Mouse (Mus musculus) embryo, embryonic 10 days (tissue): Measurements from ENCODE around the gene E4f1.
"Not testable (repeated sequence)": the region's sequence is repeated elsewhere in the genome, so short reads cannot be mapped to it uniquely, and the experiment has no call there.

Experiments used
- DNase-seq: peaks from one replicate; pipeline ENCODE4 v3.0.0-alpha.2; 2015; ENCODE audit warnings: low spot score

The E4f1 gene

DNA sequence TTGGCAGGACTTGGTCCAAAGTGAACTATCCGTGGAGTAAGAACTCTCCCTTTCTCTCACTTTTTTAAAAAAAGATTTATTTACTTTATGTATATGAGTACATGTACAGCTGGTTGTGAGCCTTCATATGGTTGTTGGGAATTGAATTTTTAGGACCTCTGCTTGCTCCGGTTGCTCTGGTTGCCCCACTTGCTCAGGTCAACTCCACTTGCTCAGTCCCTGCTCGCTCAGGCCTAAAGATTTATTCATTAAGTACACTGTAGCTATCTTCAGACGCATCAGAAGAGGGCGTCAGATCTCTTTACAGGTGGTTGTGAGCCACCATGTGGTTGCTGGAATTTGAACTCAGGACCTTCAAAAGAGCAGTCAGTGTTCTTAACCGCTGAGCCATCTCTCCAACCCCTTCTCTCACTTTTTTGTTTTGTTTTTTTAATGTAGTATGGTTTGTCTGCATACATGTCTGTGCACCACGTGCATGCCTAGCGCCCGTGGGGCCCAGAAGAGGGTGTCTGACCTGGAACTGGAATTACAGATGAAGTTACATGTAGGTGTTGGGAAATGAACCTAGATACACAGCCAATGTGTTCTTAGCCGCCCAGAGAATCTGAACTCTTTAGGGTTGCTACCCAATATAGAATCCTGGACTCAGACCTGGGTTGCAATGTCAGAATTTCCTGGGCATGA lies 14.4 kb downstream of the E4f1 start:
- DNase-seq, result not testable (repeated sequence)

DNA sequence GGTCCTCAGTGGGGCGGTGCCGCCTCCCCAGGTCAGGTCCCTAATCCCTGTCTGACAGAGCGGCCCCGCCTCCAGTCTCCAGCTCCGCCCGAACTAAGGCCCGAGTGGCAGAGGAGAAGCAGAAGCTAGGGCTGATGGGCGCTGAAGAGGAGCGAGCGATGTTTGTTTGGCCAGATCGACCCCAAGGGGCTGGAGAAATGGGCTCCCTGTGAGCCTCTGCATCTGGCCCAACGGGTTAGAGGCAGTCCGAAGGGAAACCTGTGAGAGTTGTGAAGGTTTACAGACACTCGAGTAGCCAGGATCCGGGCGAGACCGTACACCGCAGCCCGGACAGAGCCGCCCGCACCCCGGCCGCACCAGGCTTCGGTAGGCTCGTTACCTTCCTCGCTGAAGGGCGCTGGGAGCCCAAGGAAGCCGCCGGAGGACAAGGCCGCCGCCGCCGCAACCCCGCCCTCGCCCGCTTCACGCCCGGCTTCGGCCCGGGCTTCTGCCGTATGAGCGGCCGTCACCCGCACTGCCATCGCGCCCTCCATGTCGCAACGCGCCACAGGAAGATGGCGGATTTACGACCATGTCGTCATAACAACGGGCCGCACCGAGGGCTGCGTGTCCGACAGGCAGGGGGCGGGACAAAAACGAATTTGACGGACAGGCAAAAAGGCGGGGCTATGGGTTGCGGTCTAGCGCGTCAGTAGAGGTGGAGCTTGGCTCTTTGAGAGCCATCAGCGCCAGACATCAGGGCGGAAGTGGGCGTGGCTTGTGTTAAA lies 15.2 kb downstream of the E4f1 start:
- peak; percentile 100 for DNase-seq

DNA sequence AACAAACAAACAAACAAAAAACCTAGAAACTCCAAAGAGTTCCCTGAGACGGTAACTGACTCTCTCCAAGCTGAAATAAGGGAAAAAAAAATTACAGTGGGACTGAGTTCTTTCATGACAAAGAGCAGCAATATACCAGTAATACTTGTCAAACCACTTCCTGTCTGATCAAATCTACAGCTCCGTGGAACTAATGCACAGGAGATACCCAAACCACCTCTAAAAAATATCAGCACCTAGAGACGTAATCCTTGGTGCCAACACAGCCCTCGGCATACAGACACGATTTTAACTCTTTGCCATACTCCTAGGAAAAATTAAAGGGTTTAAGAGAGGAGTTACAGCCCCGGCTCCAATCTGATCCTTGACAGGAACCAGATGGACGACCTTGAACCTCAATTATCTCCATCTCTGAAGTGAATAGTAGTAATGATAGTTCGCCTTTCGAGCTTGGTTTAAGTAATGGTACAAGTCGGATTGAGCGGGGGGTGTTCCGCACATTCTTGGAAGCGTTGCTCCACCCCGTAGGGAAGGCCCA lies 15.8 kb downstream of the E4f1 start:
- no peak for DNase-seq

DNA sequence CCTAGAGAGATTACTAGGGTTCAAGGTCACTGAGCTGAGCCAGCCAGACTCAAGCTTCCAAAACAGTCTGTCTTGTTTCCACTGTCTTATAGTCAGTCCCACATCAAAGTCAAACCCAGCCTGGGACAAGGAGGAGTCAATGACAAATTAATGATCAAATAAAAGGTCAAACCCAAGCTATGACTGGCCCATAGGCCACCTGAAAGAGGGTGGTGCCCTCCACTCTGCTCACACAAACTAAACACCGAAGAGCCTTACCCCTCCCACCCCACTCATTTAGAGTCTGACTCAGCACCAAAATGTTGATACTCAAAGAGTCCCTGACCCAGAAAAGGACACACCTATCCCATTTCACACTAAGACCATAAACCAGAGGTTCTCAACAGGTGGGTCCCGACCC lies 16.7 kb downstream of the E4f1 start:
- no peak for DNase-seq

DNA sequence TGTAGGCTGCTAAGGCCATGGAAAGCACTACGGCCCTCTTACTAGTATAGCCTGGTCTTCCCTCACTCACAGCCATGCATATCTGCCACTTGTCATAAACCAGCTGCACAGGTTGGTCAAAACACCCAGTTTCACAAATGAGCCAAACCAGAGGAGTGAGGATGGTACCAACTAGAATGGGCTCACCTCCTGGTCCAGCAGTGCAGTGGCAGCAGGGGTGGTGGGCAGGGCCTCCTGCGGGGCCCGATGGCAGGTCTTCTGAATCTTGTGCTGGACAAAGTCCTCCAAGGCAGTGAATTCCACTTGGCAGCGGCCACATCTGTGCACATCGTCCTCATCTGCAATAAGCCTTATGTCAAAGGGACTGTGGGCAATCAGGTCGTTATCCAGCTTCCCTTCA lies 18.9 kb downstream of the E4f1 start:
- no peak for DNase-seq

DNA sequence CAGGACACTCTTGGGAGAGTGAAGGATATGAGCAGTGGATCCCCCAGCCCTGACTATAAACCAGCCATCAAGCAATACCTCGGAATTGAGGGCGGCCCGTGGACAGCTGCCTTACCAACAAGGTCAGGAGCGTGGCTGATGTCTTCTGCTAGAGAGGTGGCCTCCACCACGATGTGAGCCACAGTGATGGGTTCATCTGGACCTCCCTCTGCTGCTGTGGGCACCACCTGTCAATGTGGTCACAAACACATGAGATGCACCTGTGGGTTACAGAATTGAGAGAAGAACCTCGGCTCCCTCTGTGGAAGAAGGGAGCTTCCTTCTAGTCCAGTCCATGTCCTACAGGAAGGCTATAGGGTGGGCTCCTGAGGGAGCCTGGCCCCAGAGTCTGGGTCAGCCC lies 20.6 kb downstream of the E4f1 start:
- no peak for DNase-seq

DNA sequence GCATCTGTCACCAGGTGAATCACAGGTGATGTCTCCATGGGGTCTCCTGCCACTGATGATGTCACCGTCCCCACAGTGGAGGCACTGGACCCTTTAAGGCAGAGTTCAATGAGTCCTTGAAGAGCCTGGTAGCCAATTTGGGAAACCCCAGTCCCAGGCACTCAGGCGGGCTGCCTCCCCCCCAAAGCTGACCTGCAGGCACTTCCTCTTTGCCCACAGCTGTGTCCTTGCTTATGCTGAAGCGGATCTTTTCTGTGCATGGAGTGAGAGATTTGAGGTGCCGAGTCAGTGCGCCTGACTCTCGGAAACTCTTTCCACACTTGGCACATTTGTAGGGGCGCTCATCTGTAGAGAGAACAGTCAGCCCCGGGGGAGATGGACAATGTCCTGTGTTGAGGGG lies 23.5 kb downstream of the E4f1 start:
- no peak for DNase-seq

DNA sequence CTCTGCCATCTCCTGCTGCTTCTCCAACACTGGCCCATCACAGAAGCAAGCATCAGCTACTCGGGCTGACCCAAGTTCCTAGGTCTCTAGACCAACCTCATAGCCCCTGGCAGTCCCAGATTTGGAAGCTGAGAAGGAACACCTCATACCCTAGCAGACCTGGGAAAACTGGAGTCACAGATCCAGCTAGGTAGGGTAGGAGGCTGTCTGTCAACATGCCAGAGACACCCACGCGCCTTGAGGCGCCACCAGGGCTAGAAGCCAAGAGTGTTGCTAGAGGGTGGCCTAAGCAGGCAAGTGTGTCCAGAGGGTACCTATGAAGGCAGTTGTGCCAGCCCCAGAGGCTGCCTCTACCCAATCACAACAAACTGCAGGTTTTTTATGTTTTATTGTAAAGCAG lies 26.7 kb downstream of the E4f1 start:
- no peak for DNase-seq

DNA sequence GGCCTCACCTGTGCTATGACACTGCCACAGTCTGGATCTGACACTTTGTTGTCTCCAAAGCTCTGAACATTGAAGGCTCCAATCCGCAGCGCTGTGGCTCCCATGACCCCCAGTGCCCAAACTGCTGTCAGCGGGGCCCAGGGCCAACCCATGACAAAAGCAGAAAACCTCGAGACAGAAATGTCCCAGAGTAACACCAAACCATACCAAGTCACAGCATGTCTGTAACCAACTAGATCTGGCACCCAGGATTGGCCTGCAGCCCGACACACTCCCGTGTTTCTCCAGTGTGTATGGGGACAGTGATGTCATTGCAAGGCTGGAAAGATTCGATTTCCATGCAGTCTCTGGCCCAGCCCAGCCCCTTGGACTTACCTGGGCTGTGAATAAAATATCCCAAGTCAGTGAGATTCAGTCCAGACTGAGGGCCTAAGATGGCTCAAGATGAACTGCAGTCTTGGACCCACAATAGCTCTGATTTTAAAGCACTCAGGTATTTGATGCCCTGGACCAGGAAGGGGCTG lies 27.4 kb downstream of the E4f1 start, which contains the start of gene Dnase1l2:
Gene Dnase1l2 (minus strand): TSS at position 474 of the 524 bp plus-strand sequence.
- DNase-seq, result no peak

DNA sequence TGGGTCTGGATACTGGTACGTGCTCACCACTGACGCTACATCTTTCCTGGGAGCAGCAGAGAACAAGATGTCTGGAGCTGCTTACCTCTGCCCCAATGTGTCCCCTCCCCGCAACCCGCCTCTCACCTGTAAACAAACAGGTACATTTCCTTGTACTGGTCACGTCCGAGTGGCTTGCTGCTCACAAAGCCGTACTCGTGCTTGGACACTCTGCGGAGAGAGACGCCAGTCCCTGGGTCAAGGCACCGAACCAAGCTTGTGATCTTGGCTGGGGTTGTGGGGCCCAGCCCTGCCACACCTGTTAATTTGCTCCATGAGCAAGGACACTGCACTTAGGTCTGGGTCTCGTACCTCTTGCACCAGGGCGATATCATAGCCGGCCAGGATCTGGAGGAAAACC lies 28.0 kb downstream of the E4f1 start:
- no peak for DNase-seq

DNA sequence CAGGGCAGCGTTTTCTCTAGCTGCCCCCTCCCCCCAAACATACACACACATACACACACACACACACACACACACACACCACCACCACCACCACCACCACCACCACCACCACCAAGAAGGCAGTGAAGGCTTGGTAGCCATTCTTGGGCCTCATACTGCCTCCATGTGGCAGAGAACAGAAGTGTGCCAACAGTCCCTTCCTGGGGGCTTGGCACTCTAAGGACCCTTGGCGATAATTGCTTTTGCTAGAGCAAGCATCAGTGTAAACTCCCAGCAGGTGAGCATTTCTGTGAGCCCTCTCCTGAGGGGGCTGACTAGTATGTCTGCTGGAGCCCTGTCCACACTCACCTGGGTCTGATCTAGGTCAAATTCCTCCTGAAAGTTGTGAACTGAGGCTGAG lies 29.0 kb downstream of the E4f1 start:
- DNase-seq, result peak; percentile 21

DNA sequence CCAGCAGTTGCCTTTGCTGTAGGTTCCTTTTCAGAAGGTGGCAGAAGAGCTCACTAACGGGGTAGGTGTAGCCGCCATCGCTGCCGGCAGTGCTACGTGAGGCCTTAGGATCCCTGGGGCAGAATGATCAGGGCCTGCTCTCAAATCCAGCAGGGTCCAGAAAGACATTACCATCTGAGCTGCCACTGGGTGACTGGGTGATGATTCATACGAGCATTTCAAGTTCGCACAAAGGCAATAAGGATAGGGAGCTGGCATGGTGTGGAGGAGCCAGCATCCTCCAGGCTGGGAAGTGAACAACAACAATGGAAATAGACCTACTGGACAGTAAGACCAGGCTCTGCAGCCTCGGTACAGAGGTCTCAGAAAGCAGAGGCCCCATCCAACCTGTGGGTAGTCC lies 29.7 kb downstream of the E4f1 start:
- no peak for DNase-seq

DNA sequence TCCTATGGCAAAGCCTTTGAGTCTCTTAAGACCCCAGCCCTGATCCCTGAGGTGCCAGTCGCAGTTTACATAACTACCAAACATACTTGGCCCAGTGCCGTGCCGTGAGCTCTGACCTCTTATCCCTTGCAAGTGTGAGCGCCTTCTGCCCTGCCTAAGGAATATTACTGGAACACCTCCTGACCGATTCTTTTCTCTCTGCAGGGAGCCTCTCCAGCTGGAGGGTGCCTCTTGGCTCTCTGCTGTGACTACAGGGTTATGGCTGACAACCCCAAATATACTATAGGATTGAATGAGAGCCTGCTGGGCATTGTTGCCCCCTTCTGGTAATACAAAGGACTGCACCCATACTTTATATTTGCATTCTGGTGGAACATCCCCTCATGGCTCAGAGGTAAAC lies 33.1 kb downstream of the E4f1 start:
- peak; percentile 28 for DNase-seq

DNA sequence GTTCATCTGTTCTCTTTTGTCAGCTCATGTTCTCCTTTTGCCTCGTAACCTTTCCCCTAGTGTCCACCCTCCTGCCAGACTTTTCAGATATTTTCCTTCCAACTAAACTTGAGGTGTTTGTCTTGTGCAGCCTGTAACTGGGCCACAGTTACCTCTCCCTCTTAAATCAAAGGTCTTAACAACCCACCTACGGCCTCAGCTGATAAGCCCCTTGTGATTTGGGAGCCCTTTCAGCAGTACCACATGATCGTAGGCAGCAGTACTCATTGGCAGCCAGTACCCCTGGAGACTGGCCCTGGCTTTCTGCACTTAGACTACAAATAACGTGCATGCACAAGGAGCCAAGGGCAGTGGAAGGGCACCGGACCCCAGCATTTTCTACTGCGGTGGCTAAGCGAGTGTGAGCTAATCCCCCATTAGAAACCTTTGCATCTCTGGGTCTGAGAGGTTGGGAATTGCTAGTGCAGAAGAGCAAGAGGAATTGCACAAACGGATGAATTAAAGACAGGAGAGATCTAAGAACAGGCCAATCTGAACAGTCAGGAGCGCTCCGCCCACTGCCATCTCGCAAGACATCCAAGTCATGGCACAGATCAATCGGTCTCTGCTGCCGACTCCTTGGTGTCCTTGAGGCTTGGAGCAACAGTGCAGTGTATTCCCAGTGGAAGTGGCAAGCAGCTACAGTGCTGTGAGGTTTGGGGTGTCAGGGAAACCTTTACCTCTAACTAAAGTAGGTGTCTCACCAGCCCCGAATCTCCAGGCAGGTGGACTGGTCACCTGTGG lies 40.7 kb downstream of the E4f1 start:
- DNase-seq, result no peak

DNA sequence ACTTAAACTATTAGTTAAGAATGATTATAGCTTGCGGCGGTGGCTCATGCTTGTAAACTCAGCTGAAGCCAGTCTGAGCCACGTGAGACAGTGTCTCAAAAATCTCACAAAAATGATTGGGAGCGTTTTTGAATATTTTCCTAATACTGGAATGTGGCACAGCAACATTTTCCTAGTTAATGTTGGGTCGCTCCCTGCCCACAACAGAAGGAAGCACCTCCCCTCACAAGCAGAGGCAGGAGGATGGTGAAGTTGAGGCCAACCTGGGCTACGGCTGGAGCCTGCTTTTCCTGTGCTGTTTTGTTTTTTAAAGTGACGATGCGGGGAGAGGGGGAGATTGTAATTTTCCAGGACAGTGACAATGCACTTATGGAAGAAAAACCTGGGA lies 42.9 kb downstream of the E4f1 start:
- peak; percentile 30 for DNase-seq

DNA sequence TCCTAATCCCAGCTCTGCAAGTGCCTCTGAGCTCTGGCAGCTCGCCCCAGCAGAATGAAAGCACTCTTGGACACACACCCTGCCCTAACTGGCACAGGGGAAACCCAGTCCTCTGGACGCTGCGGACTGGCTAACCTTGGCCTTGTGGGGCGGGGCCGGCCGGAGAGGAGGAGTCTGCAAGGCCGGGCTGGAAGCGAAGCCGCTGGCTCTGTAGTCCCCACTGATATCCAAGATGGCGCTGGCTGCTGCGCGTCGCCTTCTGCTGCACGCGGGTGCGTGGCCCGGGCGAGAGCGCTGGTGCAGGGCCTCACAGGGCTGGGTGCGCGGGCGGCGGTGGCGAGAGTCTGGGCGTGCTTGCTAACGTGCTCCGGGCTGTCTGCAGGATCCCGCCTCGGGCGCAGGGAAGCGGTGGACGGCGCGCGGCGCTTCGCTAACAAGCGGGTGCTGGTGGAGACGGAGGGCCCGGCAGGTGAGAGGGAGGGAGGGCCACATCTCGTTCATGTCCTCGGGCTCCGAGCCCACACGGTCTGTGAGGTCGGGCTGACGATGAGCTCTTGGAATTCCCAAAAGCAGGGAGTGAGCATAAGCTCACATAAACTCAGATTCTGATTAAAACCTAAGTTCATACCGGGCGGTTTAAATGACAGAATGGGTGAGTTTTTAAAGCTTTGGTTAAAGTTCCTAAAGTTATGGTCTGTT lies 43.5 kb downstream of the E4f1 start, which contains the start of gene Eci1:
Gene Eci1 (plus strand): TSS at position 171 of the 699 bp plus-strand sequence.
- peak; percentile 95 for DNase-seq

DNA sequence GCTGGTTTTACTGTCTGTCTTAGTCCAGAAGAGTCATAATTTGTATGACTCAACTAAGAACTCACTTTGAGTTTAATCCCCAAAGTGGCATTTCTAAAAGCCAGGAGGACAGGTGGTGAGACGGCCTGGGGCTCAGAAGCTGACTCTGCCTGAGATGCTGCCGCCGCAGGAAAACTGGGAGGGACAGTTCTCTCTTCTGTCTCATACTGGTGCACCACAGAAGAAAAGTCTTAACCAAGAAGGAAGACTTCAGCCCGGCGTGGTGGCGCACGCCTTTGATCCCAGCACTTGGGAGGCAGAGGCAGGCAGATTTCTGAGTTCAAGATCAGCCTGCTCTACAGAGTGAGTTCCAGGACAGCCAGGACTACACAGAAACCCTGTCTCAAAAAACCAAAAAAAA lies 44.2 kb downstream of the E4f1 start:
- DNase-seq, result no peak

DNA sequence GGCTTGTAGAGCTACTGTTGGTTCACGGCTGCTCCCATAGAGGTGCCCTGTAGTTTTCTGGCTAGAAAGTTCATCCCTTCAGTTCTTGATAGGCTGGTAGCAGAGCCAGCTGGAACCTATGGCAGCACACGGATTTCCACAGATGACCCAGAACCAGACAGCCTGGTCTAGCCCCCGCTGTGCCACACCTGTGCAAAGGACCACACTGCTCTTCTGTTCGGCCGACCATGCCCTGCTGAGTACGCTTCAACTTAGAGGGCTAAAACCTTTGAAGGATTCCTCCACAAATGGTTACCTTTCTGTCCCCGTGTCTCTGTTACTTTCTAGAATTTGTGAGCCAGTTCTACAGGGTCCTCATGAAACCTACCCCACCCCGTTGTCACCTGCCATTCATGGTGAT lies 44.8 kb downstream of the E4f1 start:
- DNase-seq, result not testable (repeated sequence)

DNA sequence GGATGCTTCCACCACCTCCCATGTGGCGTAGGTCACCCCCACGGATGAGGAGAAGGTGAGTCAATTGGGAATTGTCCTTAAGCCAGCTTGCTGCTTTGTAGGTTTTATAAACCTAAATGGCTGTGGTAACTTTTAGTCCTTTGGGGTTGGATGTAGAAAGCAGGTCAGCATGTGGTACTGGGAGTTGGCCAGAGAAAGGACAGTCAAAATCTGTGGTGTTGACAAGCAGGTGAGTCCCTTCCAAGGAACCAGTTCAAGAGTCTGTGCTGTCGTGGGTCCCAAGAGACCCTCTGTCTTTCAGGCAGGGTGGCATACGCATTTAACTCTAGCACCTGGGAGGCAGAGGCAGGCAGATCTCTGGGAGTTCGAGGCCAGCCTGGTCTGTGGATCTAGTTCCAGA lies 45.6 kb downstream of the E4f1 start:
- no peak for DNase-seq

DNA sequence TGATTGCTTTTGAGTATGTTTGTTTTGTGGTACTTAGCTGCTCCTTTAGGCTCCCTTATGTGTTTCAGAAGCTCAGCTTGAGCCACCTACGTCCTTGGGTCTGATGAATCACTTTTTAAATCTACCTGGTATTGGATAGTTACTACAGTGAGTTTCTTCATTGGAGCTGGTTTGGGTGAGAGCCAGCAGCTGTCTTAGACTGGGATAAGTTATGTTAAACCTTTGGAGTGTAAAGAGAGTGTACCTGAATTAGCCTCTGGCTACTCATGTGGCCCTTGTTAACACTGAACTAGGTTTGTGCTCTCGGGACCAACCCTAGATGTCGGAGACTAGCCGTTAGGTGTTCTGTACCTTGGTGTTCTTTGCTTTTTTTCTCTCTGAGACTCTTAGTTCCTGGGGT lies 47.0 kb downstream of the E4f1 start:
- DNase-seq, result no peak

DNA sequence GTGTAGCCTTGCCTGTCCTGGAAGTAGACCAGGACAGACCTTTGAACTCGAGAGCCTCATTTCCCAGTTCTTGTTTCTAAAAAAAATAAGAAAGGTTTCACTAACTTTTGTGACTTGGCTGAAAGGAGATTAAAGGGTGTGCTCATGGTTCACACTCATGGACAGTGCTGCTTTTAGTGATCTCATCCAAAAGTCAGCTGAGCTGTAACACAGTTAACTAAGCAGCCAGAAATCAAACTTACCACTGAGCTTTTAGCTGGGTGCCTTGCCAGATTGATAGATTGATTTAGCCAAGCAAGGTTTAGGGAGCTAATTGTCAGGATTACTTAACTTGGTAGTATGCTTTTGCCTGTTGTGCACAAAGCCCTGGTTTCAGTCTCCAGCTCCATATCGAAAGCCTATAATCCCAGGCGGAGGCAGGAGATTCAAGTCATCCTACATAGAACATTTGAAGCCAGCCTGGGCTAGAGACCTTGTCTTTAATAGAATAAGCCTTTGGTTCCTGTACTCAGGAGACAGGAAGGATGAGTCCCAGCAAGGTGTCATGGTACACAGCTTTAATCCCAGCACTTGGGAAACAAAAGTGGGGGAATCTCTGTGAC lies 54.0 kb downstream of the E4f1 start:
- no peak for DNase-seq
